Mouse (Mus musculus): Measurements from ENCODE around the gene Plcb1.
"Not testable (repeated sequence)": the region's sequence is repeated elsewhere in the genome, so short reads cannot be mapped to it uniquely, and the experiment has no call there.

The Plcb1 gene

DNA sequence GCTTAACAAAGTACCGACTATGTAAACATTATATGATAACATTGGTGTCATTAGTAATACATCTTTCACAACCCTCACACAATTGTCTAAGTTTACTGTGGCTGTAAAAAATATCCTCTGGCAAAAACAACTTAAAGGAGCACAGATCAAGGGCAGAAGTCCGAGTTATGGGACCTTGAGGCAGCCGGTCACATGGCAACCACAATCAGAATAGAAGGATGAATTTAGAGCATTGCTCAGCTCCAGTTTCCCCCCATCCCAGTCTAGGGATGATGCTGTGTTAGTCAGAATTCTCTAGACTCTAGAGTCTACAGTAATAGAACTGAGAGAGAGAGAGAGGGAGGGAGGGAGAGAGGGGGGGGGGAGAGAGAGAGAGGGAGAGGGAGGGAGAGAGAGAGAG lies 519.3 kb downstream of the Plcb1 start:
- DNase-seq (ENCODE audit: low read depth, low spot score): no peak

DNA sequence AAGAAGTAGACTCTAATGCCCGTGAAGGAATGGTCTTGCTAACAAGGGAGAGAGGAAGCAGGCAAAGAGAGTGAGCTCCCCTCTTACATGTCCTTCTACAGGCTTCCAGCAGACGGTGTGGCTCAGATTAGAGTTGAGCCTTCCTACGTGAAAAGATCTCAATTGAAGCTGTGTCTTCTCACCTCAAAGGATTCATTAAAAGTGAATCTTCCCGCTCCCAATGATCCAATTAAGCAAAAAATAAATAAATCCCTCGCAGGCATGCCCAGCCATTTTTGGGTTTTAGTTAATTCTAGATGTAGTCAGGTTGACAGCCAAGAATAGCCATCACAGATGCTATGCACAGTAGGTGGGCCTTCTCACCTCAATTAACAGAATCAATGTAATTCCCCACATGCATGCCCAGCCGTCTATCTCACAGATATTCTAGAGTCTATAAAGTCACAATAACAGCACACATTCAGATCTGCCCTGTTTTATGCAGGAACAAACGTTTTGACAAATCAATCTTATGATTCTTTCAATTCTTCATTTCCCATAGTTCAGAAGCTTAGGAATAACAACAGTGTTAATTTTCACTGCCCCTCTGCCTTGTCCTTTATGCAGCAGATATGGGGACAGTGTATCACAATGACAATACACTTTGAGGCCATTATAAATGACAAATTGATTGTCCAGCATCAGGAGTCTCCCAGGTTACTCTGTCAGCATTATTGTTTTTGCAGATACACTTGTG lies 520.0 kb downstream of the Plcb1 start:
- DNase-seq (ENCODE audit: low read depth, low spot score): no peak

DNA sequence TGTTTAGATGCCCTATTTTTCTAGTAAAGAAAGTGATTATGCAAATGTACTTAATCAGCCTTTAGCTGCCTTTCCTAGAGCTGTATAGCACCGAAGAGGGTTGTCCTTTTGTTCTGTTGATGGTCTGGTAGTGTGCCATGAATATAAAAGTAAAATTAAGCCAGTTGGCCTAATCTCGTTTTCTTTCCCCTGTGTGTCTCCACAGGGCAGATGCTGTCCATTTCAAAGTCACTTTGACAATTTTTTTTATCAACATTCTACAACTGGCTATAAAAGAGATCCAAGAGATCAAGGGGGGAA lies 520.6 kb downstream of the Plcb1 start:
- DNase-seq (ENCODE audit: low read depth, low spot score): no peak

- DNase-seq (ENCODE audit: low read depth, low spot score): no peak
Measured at GRCm38 (mm10) chr2:135307787-135308186, 521.9 kb downstream of the Plcb1 start.

GRCm38 (mm10) chr2:135315980-135316379 lies 530.1 kb downstream of the Plcb1 start:
- DNase-seq (ENCODE audit: low read depth, low spot score): no peak

DNA sequence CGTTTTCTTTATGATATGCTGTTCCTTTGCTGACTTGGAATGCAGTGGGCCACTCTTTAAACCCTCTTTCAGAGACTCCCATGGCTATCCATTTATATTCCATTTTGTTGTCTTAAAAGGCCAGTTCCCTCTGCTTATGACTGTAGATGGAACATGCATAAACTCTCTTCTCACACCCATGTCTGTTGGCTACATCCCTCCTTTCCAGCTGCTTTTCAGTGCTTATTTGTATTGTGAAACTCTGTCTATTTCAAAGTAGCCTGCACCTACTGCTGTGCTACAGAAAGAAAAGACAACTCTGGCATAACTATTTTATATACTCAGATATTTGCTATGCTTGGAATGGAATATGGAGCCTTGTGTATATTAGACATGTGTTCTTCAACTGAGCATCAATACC lies 532.3 kb downstream of the Plcb1 start:
- no peak for DNase-seq (ENCODE audit: low read depth, low spot score)

GRCm38 (mm10) chr2:135323276-135323954 lies 537.5 kb downstream of the Plcb1 start:
- no peak for DNase-seq (ENCODE audit: low read depth, low spot score)

DNA sequence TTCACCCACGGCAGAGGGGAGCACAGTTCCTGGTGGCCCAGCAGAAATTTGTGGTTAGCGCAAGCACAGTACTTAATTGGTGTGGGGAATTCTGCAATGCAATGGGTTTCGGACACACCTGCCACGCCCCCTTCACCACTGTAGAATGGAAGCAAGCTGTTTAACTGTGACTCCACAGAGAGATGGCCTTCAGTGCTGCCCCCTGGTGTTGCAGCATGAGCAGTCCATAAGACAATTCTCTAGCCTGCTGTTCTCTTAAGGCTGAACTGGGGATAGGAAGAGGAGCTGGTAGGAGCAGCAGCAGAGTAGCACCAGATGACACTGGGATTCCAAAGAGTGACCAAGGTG lies 538.1 kb downstream of the Plcb1 start:
- DNase-seq (ENCODE audit: low read depth, low spot score): peak; percentile 6

DNA sequence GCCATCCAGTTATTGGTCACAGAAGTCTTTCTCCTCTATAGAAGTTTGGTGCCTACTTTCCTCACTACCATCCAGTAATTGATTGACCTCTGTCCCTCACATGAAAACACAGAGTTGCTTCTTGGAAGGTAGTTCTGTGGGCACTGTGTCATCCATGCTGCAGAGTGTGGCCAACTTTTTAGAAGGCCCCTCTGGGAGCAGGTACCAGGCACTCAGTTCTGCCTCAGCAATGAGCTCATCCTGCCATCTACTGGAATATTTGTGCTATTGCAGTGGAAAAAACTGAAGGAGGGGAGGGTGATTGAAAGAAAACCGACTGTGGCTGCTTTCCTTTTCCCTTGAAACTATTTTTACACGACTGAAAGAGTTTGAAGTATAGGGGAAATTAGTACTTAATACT lies 542.9 kb downstream of the Plcb1 start:
- DNase-seq (ENCODE audit: low read depth, low spot score): peak; percentile 32

- DNase-seq (ENCODE audit: low read depth, low spot score): peak; percentile 29
Measured at GRCm38 (mm10) chr2:135329782-135330545, 544.1 kb downstream of the Plcb1 start.

GRCm38 (mm10) chr2:135331868-135332267 lies 546.0 kb downstream of the Plcb1 start:
- DNase-seq (ENCODE audit: low read depth, low spot score): no peak

- peak; percentile 8 for DNase-seq (ENCODE audit: low read depth, low spot score)
Measured at GRCm38 (mm10) chr2:135356311-135356710, 570.4 kb downstream of the Plcb1 start.

- peak; percentile 1 for DNase-seq (ENCODE audit: low read depth, low spot score)
Measured at GRCm38 (mm10) chr2:135361798-135362197, 575.9 kb downstream of the Plcb1 start.

DNA sequence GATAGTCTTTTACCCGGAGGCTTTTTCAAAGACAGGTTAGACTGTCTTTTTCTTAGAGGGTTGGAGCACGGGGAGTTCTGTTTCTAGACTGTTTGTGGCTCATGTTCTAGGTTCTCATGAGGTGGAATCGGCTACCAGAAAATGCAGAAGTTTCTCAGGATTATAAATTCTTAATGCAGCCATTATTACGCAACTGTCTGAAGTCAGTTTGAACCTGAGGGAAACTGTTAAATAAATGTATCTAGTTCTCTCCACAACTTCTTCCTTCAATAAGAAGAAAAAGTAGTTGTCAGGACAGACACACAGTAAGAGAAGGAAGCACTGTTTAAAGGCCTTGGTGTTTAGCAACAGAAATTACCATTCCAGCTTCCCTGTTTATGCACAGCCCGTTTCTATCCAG lies 577.1 kb downstream of the Plcb1 start:
- no peak for DNase-seq (ENCODE audit: low read depth, low spot score)

- no peak for DNase-seq (ENCODE audit: low read depth, low spot score)
Measured at GRCm38 (mm10) chr2:135370259-135370835, 584.5 kb downstream of the Plcb1 start.

DNA sequence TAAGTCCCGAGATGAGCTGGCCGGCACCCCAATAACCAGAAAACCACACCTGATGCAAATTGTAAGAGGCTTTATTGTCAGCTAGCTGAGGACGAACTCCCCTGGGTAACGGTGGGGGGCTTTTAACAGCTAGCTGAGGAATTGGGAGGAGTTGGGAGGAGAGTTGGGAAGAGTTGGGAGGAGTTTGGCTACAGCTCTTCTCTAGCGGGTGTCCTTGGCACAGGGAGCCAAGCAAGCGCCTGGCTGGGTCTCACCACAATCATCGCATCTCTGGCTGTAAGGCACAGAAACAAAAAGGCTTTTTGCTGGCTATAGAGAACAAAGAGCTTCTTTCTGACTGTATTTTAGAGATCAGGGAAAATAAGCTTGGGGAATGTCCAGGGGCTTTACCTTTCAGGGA lies 594.9 kb downstream of the Plcb1 start:
- DNase-seq (ENCODE audit: low read depth, low spot score): not testable (repeated sequence)

GRCm38 (mm10) chr2:135381396-135381795 lies 595.5 kb downstream of the Plcb1 start:
- no peak for DNase-seq (ENCODE audit: low read depth, low spot score)

DNA sequence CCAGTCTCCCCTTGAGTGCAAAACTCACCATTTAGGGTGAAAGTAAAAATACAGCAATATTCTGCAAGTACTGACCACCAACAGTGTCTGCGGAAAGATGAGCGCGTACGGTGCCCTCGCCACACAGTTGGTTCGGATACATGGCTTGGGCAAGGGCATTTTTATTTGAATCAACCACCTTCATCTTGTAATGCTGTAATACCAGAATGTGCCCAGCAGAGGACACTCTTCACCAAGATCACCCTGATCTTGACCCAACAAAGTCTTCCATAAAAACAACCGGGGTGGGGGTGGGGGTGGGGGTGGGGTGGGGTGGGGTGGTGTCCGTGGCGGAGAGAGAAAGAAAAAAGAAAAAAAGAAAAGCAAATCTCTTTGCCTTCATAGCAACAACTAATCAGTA lies 602.1 kb downstream of the Plcb1 start:
- DNase-seq (ENCODE audit: low read depth, low spot score): no peak

DNA sequence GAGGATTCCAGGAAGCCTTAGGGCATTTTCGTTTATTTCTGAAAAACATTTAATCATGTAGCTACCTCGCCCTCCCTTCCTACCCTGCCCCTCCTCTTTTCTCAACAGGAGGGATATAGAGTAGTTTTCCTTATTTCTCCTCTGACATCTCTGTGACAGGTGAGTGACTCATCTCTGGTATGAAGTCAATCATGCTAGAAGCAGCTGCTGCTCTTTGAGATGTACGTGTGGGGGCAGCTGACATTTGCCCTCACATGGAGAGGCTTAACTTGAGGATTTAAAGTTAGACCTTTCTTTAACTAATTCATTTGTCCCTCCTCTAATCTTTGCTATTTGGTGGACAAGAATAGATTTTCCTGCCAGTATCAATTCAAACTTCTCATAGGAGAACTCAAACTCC lies 608.8 kb downstream of the Plcb1 start:
- no peak for DNase-seq (ENCODE audit: low read depth, low spot score)

DNA sequence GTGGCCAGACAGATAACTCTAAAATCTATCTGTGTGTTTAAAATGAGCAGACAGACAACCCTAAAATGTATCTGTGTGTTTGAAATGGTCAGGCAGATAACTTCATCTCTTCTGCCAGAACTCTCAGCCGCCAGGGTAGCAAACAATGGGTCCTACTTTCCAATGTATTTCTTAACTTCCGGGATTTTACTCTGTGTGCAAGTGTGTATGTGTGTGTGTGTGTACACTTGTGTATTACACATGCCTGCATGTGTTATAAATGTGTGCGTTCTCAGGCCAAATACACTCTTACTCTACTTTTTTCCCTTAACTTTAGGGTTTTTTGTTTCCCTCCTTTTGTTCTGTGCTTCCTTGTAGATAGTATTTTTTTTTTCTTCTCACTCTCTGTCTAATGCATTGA lies 610.5 kb downstream of the Plcb1 start:
- no peak for DNase-seq (ENCODE audit: low read depth, low spot score)

DNA sequence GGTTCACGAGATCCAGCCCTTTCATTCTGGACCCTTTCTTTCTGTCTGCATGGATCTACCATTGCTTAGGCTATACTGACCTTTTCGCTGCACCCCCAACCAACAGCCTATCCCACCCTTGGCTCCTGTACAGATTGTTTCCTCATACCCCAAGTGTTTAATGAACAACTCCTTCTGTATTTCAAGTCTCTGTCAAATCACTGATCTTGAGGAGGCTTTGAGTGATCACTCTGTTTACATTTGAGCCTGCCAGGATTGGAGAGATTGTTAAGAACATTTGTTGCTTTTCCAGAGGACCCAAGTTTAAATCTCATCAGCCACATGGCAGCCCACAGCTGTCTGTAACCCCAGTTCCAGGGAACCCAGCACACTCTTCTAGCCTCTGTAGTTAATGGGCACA lies 612.1 kb downstream of the Plcb1 start:
- DNase-seq (ENCODE audit: low read depth, low spot score): no peak

- no peak for DNase-seq (ENCODE audit: low read depth, low spot score)
Measured at GRCm38 (mm10) chr2:135399760-135400159, 613.9 kb downstream of the Plcb1 start.

DNA sequence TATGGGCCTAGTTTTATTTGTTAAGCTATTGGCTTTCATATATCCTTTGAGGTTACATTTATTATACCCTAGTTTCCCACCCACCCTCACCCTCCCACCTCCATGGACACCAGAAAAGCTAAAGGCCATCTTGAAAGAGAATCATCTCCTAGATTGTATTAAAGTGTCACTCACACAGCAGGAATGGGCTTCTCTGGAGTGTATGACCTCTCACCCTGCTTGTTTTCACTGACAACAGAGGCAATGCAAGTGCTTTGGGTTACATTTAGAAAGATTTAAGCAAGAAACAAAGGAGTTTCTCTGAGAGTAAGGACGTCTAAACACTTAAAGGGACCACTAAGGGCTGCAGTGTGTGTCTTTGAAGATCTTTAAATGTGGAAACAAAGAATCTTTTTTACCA lies 617.0 kb downstream of the Plcb1 start:
- no peak for DNase-seq (ENCODE audit: low read depth, low spot score)

Data from A20 (cell line).